Mouse (Mus musculus) MN1 (cell line): Measurements from ENCODE around the gene Tbcel.

ENCODE experiments used
- DNase-seq: peaks from one replicate; pipeline ENCODE4 v3.0.0-alpha.2; 2016; ENCODE audit warnings: low spot score

Tbcel gene

GRCm38 (mm10) chr9:42507709-42508108, at the start of gene Tbcel:
TSS of gene Tbcel (minus strand) at chr9:42507809.
- no peak for DNase-seq

- DNase-seq, result no peak
Observed at GRCm38 (mm10) chr9:42555186-42555585, 47.6 kb upstream of the Tbcel start.

GRCm38 (mm10) chr9:42550116-42550515, 42.5 kb upstream of the Tbcel start:
- no peak for DNase-seq

- DNase-seq, result no peak
Observed at GRCm38 (mm10) chr9:42548981-42549380, 41.4 kb upstream of the Tbcel start.

GRCm38 (mm10) chr9:42544521-42544920, 36.9 kb upstream of the Tbcel start:
- no peak for DNase-seq

GRCm38 (mm10) chr9:42533491-42533890, 25.9 kb upstream of the Tbcel start:
- DNase-seq, result no peak

- DNase-seq, result no peak
Observed at GRCm38 (mm10) chr9:42533041-42533440, 25.4 kb upstream of the Tbcel start.

- no peak for DNase-seq
Observed at GRCm38 (mm10) chr9:42531951-42532350, 24.3 kb upstream of the Tbcel start.

- DNase-seq, result no peak
Observed at GRCm38 (mm10) chr9:42530221-42531152, 22.9 kb upstream of the Tbcel start.

- DNase-seq, result no peak
Observed at GRCm38 (mm10) chr9:42520587-42521084, 13.0 kb upstream of the Tbcel start.

- DNase-seq, result no peak
Observed at GRCm38 (mm10) chr9:42518163-42518562, 10.6 kb upstream of the Tbcel start.

- no peak for DNase-seq
Observed at GRCm38 (mm10) chr9:42513159-42513558, 5.5 kb upstream of the Tbcel start.

- no peak for DNase-seq
Observed at GRCm38 (mm10) chr9:42512312-42512711, 4.7 kb upstream of the Tbcel start.

- no peak for DNase-seq
Observed at GRCm38 (mm10) chr9:42508235-42508634, 626 bp upstream of the Tbcel start.

GRCm38 (mm10) chr9:42507022-42507421, 587 bp downstream of the Tbcel start:
- DNase-seq, result no peak

GRCm38 (mm10) chr9:42504971-42505510, 2.6 kb downstream of the Tbcel start:
- no peak for DNase-seq

- DNase-seq, result no peak
Observed at GRCm38 (mm10) chr9:42504559-42504958, 3.0 kb downstream of the Tbcel start.

- DNase-seq, result no peak
Observed at GRCm38 (mm10) chr9:42503709-42504108, 3.9 kb downstream of the Tbcel start.

- DNase-seq, result no peak
Observed at GRCm38 (mm10) chr9:42496296-42496695, 11.3 kb downstream of the Tbcel start.

- DNase-seq, result no peak
Observed at GRCm38 (mm10) chr9:42491780-42492179, 15.8 kb downstream of the Tbcel start.

GRCm38 (mm10) chr9:42490589-42491382, 16.8 kb downstream of the Tbcel start:
- DNase-seq, result no peak

GRCm38 (mm10) chr9:42488071-42488470, 19.5 kb downstream of the Tbcel start:
- DNase-seq, result no peak
